10 mouse cellular contexts compared by ENCODE assay signal in genomic region chr15:31627277-31628154, GRCm38 (mm10). TPM values are rescaled to one million over a fixed set of nuclear protein-coding genes. Genes with fewer than 3 reads are reported as not detected.
DNase-seq lines count a peak whose midpoint lies in the region; ATAC-seq lines count a peak whose summit lies in the region.
"Had no signal": no experiment of that assay in that cellular context is flagged by ENCODE, and none has a peak within 500 bp of the region (broad histone marks: within the 10 kb centered on the region; RNA-seq: fewer than 3 reads in every experiment).

No protein-coding gene starts in this region.

- no peak overlapping the region for H3K9ac ChIP-seq in heart, embryonic 13.5 days

- 38% methylated on average over 12 of the region's 12 CpGs for WGBS in heart, embryonic 13.5 days
- 60% methylated on average over 12 of the region's 12 CpGs for WGBS in hindbrain, embryonic 10.5 days
- 39% methylated on average over 12 of the region's 12 CpGs for WGBS in macrophage (ENCODE audit: missing documents)

- H3K4me3 ChIP-seq in heart, embryonic 13.5 days = no peak overlapping the region
- H3K4me3 ChIP-seq in hindbrain, embryonic 10.5 days = no peak overlapping the region
- no peak overlapping the region for H3K4me3 ChIP-seq in macrophage (ENCODE audit: inconsistent target)
- H3K4me3 ChIP-seq: erythroblast, embryonic 14.5 days had no signal

- H3K27ac ChIP-seq in heart, embryonic 13.5 days (replicated peaks) = no peak overlapping the region
- peak overlapping the region; percentile 66 for H3K27ac ChIP-seq in hindbrain, embryonic 10.5 days
- H3K27ac ChIP-seq in macrophage = peak overlapping the region; percentile 41

- intact Hi-C loops in gastrocnemius, postnatal 36 days (cut with DNase I) = no loop called here

- H3K36me3 ChIP-seq in heart, embryonic 13.5 days = peaks cover 9% of the 10 kb centered on the region
- peaks cover 19% of the 10 kb centered on the region; the same call in 1 of the 2 replicates for H3K36me3 ChIP-seq in hindbrain, embryonic 10.5 days
- no peaks in the 10 kb centered on the region for H3K36me3 ChIP-seq in macrophage (ENCODE audit: inconsistent target)

- no peak for DNase-seq in heart, postnatal 4 days
- DNase-seq in brain, adult 2 months (ENCODE audit: low read depth, low spot score) = peak; percentile 18
- DNase-seq in hindbrain, embryonic 10.5 days (ENCODE audit: low spot score) = no peak
- DNase-seq in spleen, postnatal 10 days (ENCODE audit: low spot score in 2 of 2) = no peak
- no peak for DNase-seq in gastrocnemius, postnatal 36 days
- DNase-seq in testis, postnatal 14 days (ENCODE audit: low spot score) = no peak
- DNase-seq: kidney, adult 8-10 months had no signal

- no peak for ATAC-seq in heart, embryonic 13.5 days (ENCODE audit: extremely low read depth, insufficient number of reproducible peaks, low FRiP score, low TSS enrichment)

- no peaks in the 10 kb centered on the region for H3K79me2 ChIP-seq in macrophage (ENCODE audit: inconsistent target)

- H3K4me2 ChIP-seq in heart, embryonic 13.5 days = 0 out of 2 replicates have a peak overlapping the region, but pooled peaks have one; percentile 5

- peaks cover 12% of the 10 kb centered on the region for H3K4me1 ChIP-seq in heart, embryonic 13.5 days
- peaks cover 9% of the 10 kb centered on the region for H3K4me1 ChIP-seq in hindbrain, embryonic 10.5 days (replicated peaks)

- H3K27me3 ChIP-seq in heart, embryonic 13.5 days (replicated peaks) = no peaks in the 10 kb centered on the region
- H3K27me3 ChIP-seq in hindbrain, embryonic 10.5 days (ENCODE audit: insufficient read depth, poor library complexity, severe bottlenecking) = no peaks in the 10 kb centered on the region

- no peaks in the 10 kb centered on the region for H3K9me3 ChIP-seq in heart, embryonic 13.5 days
- no peaks in the 10 kb centered on the region for H3K9me3 ChIP-seq in hindbrain, embryonic 10.5 days

RNA-seq across cellular contexts. Expression of gene Fam173b, which starts 25.9 kb away (rescaled TPM):
- 12.7 and 14.3 TPM in 2 replicates for polyA plus RNA-seq in heart, embryonic 13.5 days (2015; fragmentation: Nextera tagmentation; extraction: Ambion mirVana)
- 10 to 100 TPM; 17.1 to 18.6 TPM for total RNA-seq in heart, postnatal 4 days (2021)
- polyA plus RNA-seq in hindbrain, embryonic 10.5 days (2016; fragmentation: Nextera tagmentation; extraction: Ambion mirVana) = 13.1 and 15.5 TPM in 2 replicates
- 10 to 100 TPM in 21 of 26 experiments, 1 to 10 TPM in 5; 4.3 to 48.6 (median 23.2) TPM for total RNA-seq in macrophage (2018; cell fraction: chromatin; rRNA removed)
- 10 to 100 TPM in 23 of 26 experiments, 1 to 10 TPM in 3; 7.6 to 14.6 (median 11.7) TPM for total RNA-seq in macrophage (2018; cell fraction: cytosol; rRNA removed)
- 10 to 100 TPM in 22 of 26 experiments, 1 to 10 TPM in 4; 3.6 to 36.2 (median 21.9) TPM for total RNA-seq in macrophage (2018; cell fraction: nucleus; rRNA removed)
- 6.3 to 13.8 TPM (median 10.5 TPM) in 3 replicates for polyA plus RNA-seq in macrophage (2018)
- 10 to 100 TPM; 11.4 to 12.0 TPM for total RNA-seq in gastrocnemius, postnatal 36 days (2021)

RNA-seq across cellular contexts. Expression of gene Cct5, which starts 25.9 kb away (rescaled TPM):
- polyA plus RNA-seq in heart, embryonic 13.5 days (2015; fragmentation: Nextera tagmentation; extraction: Ambion mirVana) = 362 and 387 TPM in 2 replicates
- total RNA-seq in heart, postnatal 4 days (2021) = 100 to 1,000 TPM; 211 to 213 TPM
- 698 and 751 TPM in 2 replicates for polyA plus RNA-seq in hindbrain, embryonic 10.5 days (2016; fragmentation: Nextera tagmentation; extraction: Ambion mirVana)
- total RNA-seq in macrophage (2018; cell fraction: chromatin; rRNA removed) = 10 to 100 TPM; 15.6 to 85.8 (median 53.9) TPM
- total RNA-seq in macrophage (2018; cell fraction: cytosol; rRNA removed) = 100 to 1,000 TPM; 104 to 142 (median 119) TPM
- 10 to 100 TPM; 26.9 to 97.7 (median 54.1) TPM for total RNA-seq in macrophage (2018; cell fraction: nucleus; rRNA removed)
- polyA plus RNA-seq in macrophage (2018) = 133 to 228 TPM (median 154 TPM) in 3 replicates
- total RNA-seq in gastrocnemius, postnatal 36 days (2021) = 100 to 1,000 TPM; 122 to 124 TPM
